Mouse (Mus musculus): ENCODE results near the gene Auts2. TPM values are rescaled to one million over a fixed set of nuclear protein-coding genes. Genes with fewer than 3 reads are reported as not detected.

Auts2 gene
- polyA plus RNA-seq, 1 experiment from 2014 or later: 1.0 TPM

DNA sequence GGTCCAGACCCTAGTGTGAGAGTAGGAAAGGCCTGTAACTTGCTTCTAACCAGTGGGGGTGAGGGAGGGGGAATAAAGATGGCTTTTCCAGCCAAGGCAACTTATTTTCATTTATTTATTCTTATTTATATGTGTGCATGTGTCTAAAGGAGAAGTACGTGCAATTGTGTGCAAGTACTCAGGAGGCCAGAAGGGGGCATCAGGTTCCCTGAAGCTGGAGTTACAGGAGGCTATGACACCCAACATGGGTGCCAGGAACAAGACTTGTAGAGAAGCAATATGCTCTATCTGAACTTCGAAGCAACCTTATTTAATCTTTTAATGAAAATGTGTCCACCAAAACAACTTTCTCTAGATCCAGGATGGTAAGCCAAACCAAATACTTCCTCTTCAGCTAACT is 39.7 kb downstream of the Auts2 start:
- no peak for DNase-seq
- Histone ChIP-seq H3K4me3 (ENCODE audit: low read depth, low read length) (no peak overlapping the region), H3K4me1 (ENCODE audit: insufficient read depth) (no peaks in the 10 kb centered on the region), H3K9me3 (ENCODE audit: low read length) (no peaks in the 10 kb centered on the region), H3K36me3 (replicated peaks; ENCODE audit: insufficient read depth, low read length) (no peaks in the 10 kb centered on the region), H3K9ac (replicated peaks) (no peak overlapping the region), H3K27me3 (ENCODE audit: insufficient read depth, low read length) (no peaks in the 10 kb centered on the region), H3K27ac (ENCODE audit: low read depth) (no peak overlapping the region), H3K4me2 (ENCODE audit: low read depth, low read length) (no peak overlapping the region)
- ATAC-seq: no peak
- WGBS (ENCODE audit: insufficient replicate concordance): 89% methylated on average over 2 of the region's 2 CpGs
- TF ChIP-seq EP300 (IDR thresholded peaks at IDR 0.05; ENCODE audit: low read depth) (no peak), CTCF (IDR thresholded peaks at IDR 0.05; ENCODE audit: low read depth) (no peak)

DNA sequence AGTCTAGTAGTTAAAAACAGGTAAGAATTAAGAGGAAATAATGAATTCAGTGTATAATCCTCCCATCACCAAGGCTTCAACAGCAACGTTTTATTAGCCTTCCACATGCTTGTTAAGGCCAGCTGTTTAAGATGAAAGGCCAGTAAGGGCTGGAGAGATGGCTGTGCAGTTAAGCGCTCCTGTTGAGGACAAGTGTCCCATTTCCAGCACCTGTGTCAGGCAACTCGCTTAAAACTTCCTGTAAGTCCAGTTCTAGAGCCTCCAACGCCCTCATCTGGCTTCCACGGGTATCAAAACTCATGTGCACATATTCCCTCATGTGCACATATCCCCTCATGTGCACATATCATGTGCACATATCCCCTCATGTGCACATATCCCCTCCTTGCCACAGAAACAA is 41.1 kb downstream of the Auts2 start:
- no peak for TF ChIP-seq EP300 (IDR thresholded peaks at IDR 0.05; ENCODE audit: low read depth)
- TF ChIP-seq CTCF (IDR thresholded peaks at IDR 0.05; ENCODE audit: low read depth): no peak
- Histone ChIP-seq H3K9me3 (ENCODE audit: low read length) (no peaks in the 10 kb centered on the region), H3K9ac (replicated peaks) (no peak overlapping the region), H3K36me3 (replicated peaks; ENCODE audit: insufficient read depth, low read length) (no peaks in the 10 kb centered on the region), H3K27ac (ENCODE audit: low read depth) (no peak overlapping the region), H3K4me2 (ENCODE audit: low read depth, low read length) (no peak overlapping the region), H3K4me3 (ENCODE audit: low read depth, low read length) (no peak overlapping the region), H3K4me1 (ENCODE audit: insufficient read depth) (no peaks in the 10 kb centered on the region), H3K27me3 (ENCODE audit: insufficient read depth, low read length) (no peaks in the 10 kb centered on the region)
- DNase-seq (no peak), ATAC-seq (no peak)
- WGBS (ENCODE audit: insufficient replicate concordance): 41% methylated on average over 5 of the region's 5 CpGs

DNA sequence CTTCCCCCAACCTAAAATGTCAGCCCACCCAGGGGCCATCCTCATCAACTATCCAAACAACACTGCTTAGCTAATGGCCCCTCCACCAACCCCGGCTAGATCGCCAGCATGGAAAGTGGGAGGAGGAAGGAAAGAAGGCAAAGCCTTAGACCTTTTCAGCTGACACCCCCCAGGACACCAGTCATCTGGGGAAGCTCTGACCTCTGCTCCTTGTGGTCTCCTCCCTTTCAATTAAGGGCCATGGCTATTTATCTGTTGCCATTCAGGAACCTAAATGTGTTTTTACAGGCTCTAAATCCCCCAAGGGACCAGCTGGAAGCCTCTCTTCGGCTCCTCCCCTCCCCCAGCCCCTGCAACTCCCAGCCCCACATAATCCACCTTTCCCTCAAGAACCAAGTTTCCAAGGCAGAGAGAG is 42.3 kb downstream of the Auts2 start:
- no peak for ATAC-seq
- Histone ChIP-seq H3K4me2 (ENCODE audit: low read depth, low read length) (no peak overlapping the region), H3K27ac (ENCODE audit: low read depth) (no peak overlapping the region), H3K9me3 (ENCODE audit: low read length) (no peaks in the 10 kb centered on the region), H3K4me3 (ENCODE audit: low read depth, low read length) (no peak overlapping the region), H3K27me3 (ENCODE audit: insufficient read depth, low read length) (no peaks in the 10 kb centered on the region), H3K36me3 (replicated peaks; ENCODE audit: insufficient read depth, low read length) (no peaks in the 10 kb centered on the region), H3K9ac (replicated peaks) (no peak overlapping the region), H3K4me1 (ENCODE audit: insufficient read depth) (no peaks in the 10 kb centered on the region)
- no peak for TF ChIP-seq CTCF (IDR thresholded peaks at IDR 0.05; ENCODE audit: low read depth)
- no peak for DNase-seq
- WGBS (ENCODE audit: insufficient replicate concordance): 32% methylated on average over 3 of the region's 3 CpGs

DNA sequence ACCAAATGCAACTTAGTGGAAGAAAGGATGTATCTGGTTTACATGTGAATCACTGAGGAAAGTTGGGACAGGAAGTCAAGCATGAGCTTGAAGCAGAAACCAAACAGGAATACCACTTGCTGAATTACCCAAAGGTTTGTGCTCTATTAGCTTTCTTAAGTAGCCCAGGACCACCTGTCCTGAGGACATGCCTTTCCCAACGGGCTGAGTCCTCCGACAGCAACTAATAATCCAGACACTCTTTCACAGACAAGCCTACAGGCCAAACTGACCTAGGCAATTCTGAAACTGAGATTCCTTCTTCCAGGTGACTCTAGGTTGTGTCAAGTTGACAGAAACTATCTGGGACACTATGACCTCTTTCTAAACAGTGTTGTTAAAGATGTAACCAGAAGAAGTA is 44.2 kb downstream of the Auts2 start:
- no peak for ATAC-seq

DNA sequence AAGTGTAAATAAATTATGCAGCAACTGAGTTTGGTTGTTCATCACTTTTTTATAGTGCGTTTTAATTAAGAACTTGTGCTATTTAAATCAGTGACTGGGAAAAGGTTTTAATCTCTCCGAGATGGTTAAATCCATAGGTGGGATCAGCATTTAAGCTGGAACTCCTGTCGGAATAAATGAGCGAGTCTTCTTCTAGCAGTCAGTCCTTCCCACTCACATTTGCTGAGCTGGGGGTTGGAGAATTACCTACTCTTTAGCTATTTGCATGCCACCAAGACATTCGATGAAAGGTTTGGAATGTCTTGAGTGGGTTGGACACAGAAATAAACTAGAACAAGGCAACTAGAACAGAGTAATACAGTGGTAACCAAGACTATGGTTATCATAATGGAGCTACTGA is 45.1 kb downstream of the Auts2 start:
- Histone ChIP-seq H3K36me3 (replicated peaks; ENCODE audit: insufficient read depth, low read length) (no peaks in the 10 kb centered on the region), H3K27ac (ENCODE audit: low read depth) (no peak overlapping the region), H3K9me3 (ENCODE audit: low read length) (no peaks in the 10 kb centered on the region), H3K4me3 (ENCODE audit: low read depth, low read length) (no peak overlapping the region), H3K4me2 (ENCODE audit: low read depth, low read length) (no peak overlapping the region), H3K4me1 (ENCODE audit: insufficient read depth) (no peaks in the 10 kb centered on the region), H3K9ac (replicated peaks) (no peak overlapping the region), H3K27me3 (ENCODE audit: insufficient read depth, low read length) (no peaks in the 10 kb centered on the region)
- DNase-seq (no peak), ATAC-seq (no peak)
- 86% methylated on average over 5 of the region's 5 CpGs for WGBS (ENCODE audit: insufficient replicate concordance)
- TF ChIP-seq CTCF (IDR thresholded peaks at IDR 0.05; ENCODE audit: low read depth) (no peak), EP300 (IDR thresholded peaks at IDR 0.05; ENCODE audit: low read depth) (no peak)

More for the DNA sequence above, 44.2 kb downstream of the Auts2 start:
- Histone ChIP-seq H3K9ac (replicated peaks) (no peak overlapping the region), H3K27ac (ENCODE audit: low read depth) (no peak overlapping the region), H3K4me2 (ENCODE audit: low read depth, low read length) (no peak overlapping the region), H3K4me1 (ENCODE audit: insufficient read depth) (no peaks in the 10 kb centered on the region), H3K4me3 (ENCODE audit: low read depth, low read length) (no peak overlapping the region), H3K36me3 (replicated peaks; ENCODE audit: insufficient read depth, low read length) (no peaks in the 10 kb centered on the region), H3K27me3 (ENCODE audit: insufficient read depth, low read length) (no peaks in the 10 kb centered on the region), H3K9me3 (ENCODE audit: low read length) (no peaks in the 10 kb centered on the region)
- TF ChIP-seq CTCF (IDR thresholded peaks at IDR 0.05; ENCODE audit: low read depth) (no peak), EP300 (IDR thresholded peaks at IDR 0.05; ENCODE audit: low read depth) (no peak)
- 71% methylated on average over 2 of the region's 2 CpGs for WGBS (ENCODE audit: insufficient replicate concordance)
- DNase-seq: no peak

DNA sequence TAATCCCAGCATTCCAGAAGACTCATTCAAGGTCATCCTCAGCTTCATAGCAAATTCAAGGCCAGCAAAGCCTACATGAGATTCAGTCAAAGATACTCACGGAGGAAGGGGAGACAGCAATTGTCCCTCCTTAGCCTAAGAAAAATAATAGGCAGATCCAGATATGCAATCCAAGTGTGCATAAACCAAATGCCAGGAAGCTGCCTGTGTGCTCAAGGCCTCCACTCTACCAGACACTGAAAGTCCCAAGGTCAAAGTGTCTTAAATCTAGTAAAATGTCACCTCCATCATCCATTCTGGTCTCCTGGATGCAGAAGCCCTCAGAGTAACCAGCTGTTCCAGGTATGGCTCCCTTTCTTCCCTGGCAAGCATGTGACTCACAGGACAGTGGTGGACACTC is 50.4 kb downstream of the Auts2 start:
- Histone ChIP-seq H3K27me3 (ENCODE audit: insufficient read depth, low read length) (no peaks in the 10 kb centered on the region), H3K4me3 (ENCODE audit: low read depth, low read length) (no peak overlapping the region), H3K27ac (ENCODE audit: low read depth) (no peak overlapping the region), H3K9ac (replicated peaks) (no peak overlapping the region), H3K9me3 (ENCODE audit: low read length) (no peaks in the 10 kb centered on the region), H3K4me1 (ENCODE audit: insufficient read depth) (peaks cover 6% of the 10 kb centered on the region; the same call in 1 of the 2 replicates), H3K4me2 (ENCODE audit: low read depth, low read length) (no peak overlapping the region), H3K36me3 (replicated peaks; ENCODE audit: insufficient read depth, low read length) (no peaks in the 10 kb centered on the region)
- whole genome bisulfite sequencing (ENCODE audit: insufficient replicate concordance): 67% methylated on average over 1 of the region's 1 CpGs
- TF ChIP-seq EP300 (IDR thresholded peaks at IDR 0.05; ENCODE audit: low read depth) (no peak), CTCF (IDR thresholded peaks at IDR 0.05; ENCODE audit: low read depth) (no peak)
- DNase-seq (no peak), ATAC-seq (no peak)

DNA sequence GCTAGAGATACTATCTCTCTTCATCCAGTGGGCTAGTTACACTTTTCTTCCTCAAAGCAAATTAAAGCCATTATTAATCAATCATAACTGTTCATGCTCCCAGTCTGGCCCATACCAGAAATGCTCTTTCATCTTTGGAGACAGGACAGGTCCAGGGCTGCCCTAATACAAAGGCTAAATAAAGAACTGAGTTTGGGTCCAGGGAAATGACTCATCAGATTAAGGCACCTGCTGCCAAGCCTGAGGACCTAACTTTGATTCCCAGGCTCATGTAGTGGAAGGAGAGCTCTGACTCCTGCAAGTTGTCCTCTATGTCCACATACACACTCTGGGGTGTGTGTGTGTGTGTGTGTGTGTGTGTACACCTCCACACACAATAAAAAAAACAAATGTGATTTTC is 51.1 kb downstream of the Auts2 start:
- Histone ChIP-seq H3K9ac (replicated peaks) (no peak overlapping the region), H3K27me3 (ENCODE audit: insufficient read depth, low read length) (no peaks in the 10 kb centered on the region), H3K4me2 (ENCODE audit: low read depth, low read length) (no peak overlapping the region), H3K4me1 (ENCODE audit: insufficient read depth) (peaks cover 6% of the 10 kb centered on the region; the same call in 1 of the 2 replicates), H3K36me3 (replicated peaks; ENCODE audit: insufficient read depth, low read length) (no peaks in the 10 kb centered on the region), H3K27ac (ENCODE audit: low read depth) (no peak overlapping the region), H3K9me3 (ENCODE audit: low read length) (no peaks in the 10 kb centered on the region), H3K4me3 (ENCODE audit: low read depth, low read length) (no peak overlapping the region)
- DNase-seq: no peak
- TF ChIP-seq CTCF (IDR thresholded peaks at IDR 0.05; ENCODE audit: low read depth) (no peak), EP300 (IDR thresholded peaks at IDR 0.05; ENCODE audit: low read depth) (no peak)
- no peak for ATAC-seq
